Mouse (Mus musculus) fat pad, adult 2 months (tissue): Measurements from ENCODE around the gene Thsd4.
"Not testable (repeated sequence)": the region's sequence is repeated elsewhere in the genome, so short reads cannot be mapped to it uniquely, and the experiment has no call there.

Experiments
- DNase-seq: peaks from one replicate; pipeline ENCODE4 v3.0.0-alpha.2; 2011; ENCODE audit warnings: low read depth, low spot score; ENCODE audit errors: extremely low read depth

Thsd4 gene

GRCm38 (mm10) chr9:60020444-60020843 lies 501.4 kb downstream of the Thsd4 start:
- DNase-seq = no peak

GRCm38 (mm10) chr9:60010285-60010684 lies 511.6 kb downstream of the Thsd4 start:
- DNase-seq = no peak

- no peak for DNase-seq
Observed at GRCm38 (mm10) chr9:60008936-60009335, 512.9 kb downstream of the Thsd4 start.

GRCm38 (mm10) chr9:60002323-60002722 lies 519.5 kb downstream of the Thsd4 start:
- DNase-seq = no peak

- no peak for DNase-seq
Observed at GRCm38 (mm10) chr9:60001444-60001843, 520.4 kb downstream of the Thsd4 start.

GRCm38 (mm10) chr9:59997725-59998124 lies 524.1 kb downstream of the Thsd4 start:
- no peak for DNase-seq

- no peak for DNase-seq
Observed at GRCm38 (mm10) chr9:59991407-59991806, 530.4 kb downstream of the Thsd4 start.

- DNase-seq = no peak
Observed at GRCm38 (mm10) chr9:59989864-59990263, 532.0 kb downstream of the Thsd4 start.

- no peak for DNase-seq
Observed at GRCm38 (mm10) chr9:59985900-59986572, 535.8 kb downstream of the Thsd4 start.

GRCm38 (mm10) chr9:59981116-59981515 lies 540.7 kb downstream of the Thsd4 start:
- no peak for DNase-seq

- no peak for DNase-seq
Observed at GRCm38 (mm10) chr9:59971263-59971662, 550.6 kb downstream of the Thsd4 start.

GRCm38 (mm10) chr9:59969383-59969782 lies 552.5 kb downstream of the Thsd4 start:
- no peak for DNase-seq

GRCm38 (mm10) chr9:59965046-59965445 lies 556.8 kb downstream of the Thsd4 start:
- no peak for DNase-seq

- DNase-seq = peak; percentile 33
Observed at GRCm38 (mm10) chr9:59964367-59964766, 557.5 kb downstream of the Thsd4 start.

- no peak for DNase-seq
Observed at GRCm38 (mm10) chr9:59961201-59961955, 560.5 kb downstream of the Thsd4 start.

GRCm38 (mm10) chr9:59960559-59960958 lies 561.3 kb downstream of the Thsd4 start, which contains the start of gene Nr2e3:
Gene Nr2e3, minus strand, starts transcription at chr9:59960659.
- no peak for DNase-seq

- no peak for DNase-seq
Observed at GRCm38 (mm10) chr9:59959276-59959675, 562.6 kb downstream of the Thsd4 start.

GRCm38 (mm10) chr9:59958115-59958514 lies 563.7 kb downstream of the Thsd4 start:
- DNase-seq = not testable (repeated sequence)

- DNase-seq = no peak
Observed at GRCm38 (mm10) chr9:59956496-59956895, 565.4 kb downstream of the Thsd4 start.

- no peak for DNase-seq
Observed at GRCm38 (mm10) chr9:59955692-59956091, 566.2 kb downstream of the Thsd4 start.

- no peak for DNase-seq
Observed at GRCm38 (mm10) chr9:59955199-59955598, 566.6 kb downstream of the Thsd4 start.

GRCm38 (mm10) chr9:59953556-59953955 lies 568.3 kb downstream of the Thsd4 start:
- no peak for DNase-seq
